Mouse (Mus musculus) kidney, postnatal 4 days (tissue): ENCODE measurements around the gene Rph3al.

ENCODE experiments used
- DNase-seq, 2 experiments: peaks; one replicate each; pipeline ENCODE4 v3.0.0; 2021; ENCODE audit warnings: mixed read lengths in 2 of 2

Gene Rph3al

GRCm38 (mm10) chr11:75801771-75802550 lies 136.3 kb downstream of the Rph3al start:
- no peak for DNase-seq

- DNase-seq: no peak
Observed at GRCm38 (mm10) chr11:75801369-75801768, 136.9 kb downstream of the Rph3al start.

- peak in 1 of 2 experiments; percentile 39 for DNase-seq
Observed at GRCm38 (mm10) chr11:75796536-75797246, 141.5 kb downstream of the Rph3al start.

GRCm38 (mm10) chr11:75796029-75796445 lies 142.2 kb downstream of the Rph3al start, which contains the start of gene Doc2b:
TSS of gene Doc2b (minus strand) at chr11:75796049.
- peak; percentile 56 to 74 for DNase-seq

GRCm38 (mm10) chr11:75795321-75795636 lies 142.9 kb downstream of the Rph3al start:
- peak in 1 of 2 experiments; percentile 41 for DNase-seq

- peak in 1 of 2 experiments; percentile 62 for DNase-seq
Observed at GRCm38 (mm10) chr11:75794602-75795320, 143.5 kb downstream of the Rph3al start.

GRCm38 (mm10) chr11:75793351-75793750 lies 144.9 kb downstream of the Rph3al start:
- DNase-seq: no peak

- no peak for DNase-seq
Observed at GRCm38 (mm10) chr11:75792535-75792934, 145.7 kb downstream of the Rph3al start.

GRCm38 (mm10) chr11:75785897-75786296 lies 152.3 kb downstream of the Rph3al start:
- peak in 1 of 2 experiments; percentile 26 for DNase-seq

GRCm38 (mm10) chr11:75783799-75784198 lies 154.4 kb downstream of the Rph3al start:
- DNase-seq: no peak

GRCm38 (mm10) chr11:75781919-75782318 lies 156.3 kb downstream of the Rph3al start:
- DNase-seq: peak; percentile 84 to 88
